Mouse (Mus musculus): Measurements from ENCODE around the gene Gm7356. TPM values are rescaled to one million over a fixed set of nuclear protein-coding genes. Genes with fewer than 3 reads are reported as not detected.

Gm7356 gene
- polyA plus RNA-seq, 1 experiment from 2014 or later, result not detected

Other genes with a start within 250 kb of the Gm7356 start
- gene Afdn, start 243.2 kb downstream of the Gm7356 start, polyA plus RNA-seq (2016; fragmentation: Nextera tagmentation; extraction: Ambion mirVana), result 87.3 and 89.7 TPM in 2 replicates
- 7.0 and 7.1 TPM in 2 replicates for gene Tcte2, start 241.9 kb downstream of the Gm7356 start, polyA plus RNA-seq (2016; fragmentation: Nextera tagmentation; extraction: Ambion mirVana)
- gene Gm7168, start 55.3 kb downstream of the Gm7356 start, polyA plus RNA-seq (2016; fragmentation: Nextera tagmentation; extraction: Ambion mirVana), result not detected in 2 replicates
- gene Gm7358, start 55.8 kb upstream of the Gm7356 start, polyA plus RNA-seq (2016; fragmentation: Nextera tagmentation; extraction: Ambion mirVana), result not detected in 2 replicates
- 1.9 and 2.5 TPM in 2 replicates for gene Dact2, start 200.6 kb upstream of the Gm7356 start, polyA plus RNA-seq (2016; fragmentation: Nextera tagmentation; extraction: Ambion mirVana)